Mouse (Mus musculus) testis, adult 10 weeks (tissue): ENCODE data around the gene Tlr8. TPM values are rescaled to one million over a fixed set of nuclear protein-coding genes. Genes with fewer than 3 reads are reported as not detected.

ENCODE experiments used
- polyA plus RNA-seq: library from polyadenylated mRNA; stranded (reverse); fragments of 350-450 nt; fragmentation: Illumina TruSeq; extraction: RNeasy Lipid Tissue Mini Kit (QIAGEN cat#74804); gene quantifications from one replicate; pipeline ENCODE4 v1.2.3, GENCODE M21; 2014; ENCODE audit warnings: low read depth, low replicate concordance

Gene Tlr8
- 1.3 TPM for polyA plus RNA-seq

GRCm38 (mm10) chrX:167264086-167264485, at the start of gene Tlr8:
Gene Tlr8 (minus strand): TSS chrX:167264329.

GRCm38 (mm10) chrX:167208978-167209754, 55.0 kb downstream of the Tlr8 start, which contains the start of gene Tmsb4x:
Gene Tmsb4x (minus strand): TSS chrX:167209315.

Other genes starting within 250 kb of the Tlr8 start
- gene Tmsb4x, start 55.0 kb downstream of the Tlr8 start, polyA plus RNA-seq: 291 TPM
- 2.0 TPM for gene Tlr7, start 66.2 kb upstream of the Tlr8 start, polyA plus RNA-seq
- 10.0 TPM for gene Prps2, start 118.4 kb upstream of the Tlr8 start, polyA plus RNA-seq